Mouse (Mus musculus): ENCODE measurements at regions not wholly inside any gene's neighbourhood (a gene's known extent, or its start where the extent isn't known, plus 50 kb on each side); places are given as distances from the start of the nearest gene placed in this dataset.

DNA sequence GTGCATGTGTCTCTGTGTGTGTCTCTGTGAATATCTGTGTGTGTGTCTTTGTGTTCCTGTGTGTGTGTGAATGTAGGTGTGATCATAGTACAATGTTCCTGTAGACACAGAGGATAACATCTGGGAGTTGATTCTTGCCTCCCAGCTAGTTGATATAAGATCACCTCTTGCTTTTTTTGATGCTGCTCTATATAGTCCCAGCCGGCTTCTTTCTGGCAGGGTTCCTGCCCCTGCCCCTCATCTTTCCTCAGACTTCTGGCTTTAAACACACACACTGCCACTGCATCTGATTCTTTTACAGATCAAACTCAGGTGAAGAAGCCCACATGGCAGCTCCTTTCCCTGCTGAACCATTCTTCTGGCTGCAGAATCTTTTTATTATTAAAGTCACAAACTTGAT is 487.6 kb upstream of the Arpp21 start:
- TF ChIP-seq CTCF (IDR thresholded peaks at IDR 0.05; ENCODE audit: low read depth, low read length) (no peak), POLR2A (IDR thresholded peaks at IDR 0.05; ENCODE audit: insufficient read depth, low read length) (no peak), EP300 (IDR thresholded peaks at IDR 0.05; ENCODE audit: insufficient read depth, low read depth, low read length) (no peak)

Measured in ES-Bruce4 (cell line).